Mouse (Mus musculus) hindbrain, embryonic 14.5 days (tissue): ENCODE measurements around the gene Ngef. TPM values are rescaled to one million over a fixed set of nuclear protein-coding genes. Genes with fewer than 3 reads are reported as not detected.
A peak's percentile ranks its signal among the peaks of the same experiment; 100 is the strongest.

Experiments
- ATAC-seq: fragments of 200-750 bp; cut with Nextera tagmentation; 2 replicates; pipeline ENCODE4 v1.8.0; 2017; ENCODE audit warnings: moderate number of reproducible peaks, mild to moderate bottlenecking, moderate TSS enrichment, moderate library complexity; ENCODE audit not compliant: low FRiP score
- DNase-seq: peaks from one replicate; pipeline ENCODE4 v3.0.0-alpha.2; 2015; ENCODE audit warnings: low spot score
- H3K27ac ChIP-seq: fragments of 300-500 bp; sonication (generic); 2 replicates; pipeline ENCODE4 v1.5.1; 2014; ENCODE audit warnings: mild to moderate bottlenecking, moderate library complexity
- H3K27me3 ChIP-seq: fragments of 300-500 bp; sonication (generic); 2 replicates; pipeline ENCODE4 v1.6.1; 2014; ENCODE audit warnings: mild to moderate bottlenecking, low read length, mixed read lengths; ENCODE audit not compliant: control insufficient read depth, insufficient read depth
- H3K36me3 ChIP-seq: fragments of 300-500 bp; sonication (generic); replicated peaks from 2 replicates; pipeline ENCODE4 v1.6.1; 2014; ENCODE audit not compliant: control insufficient read depth, insufficient read depth
- H3K4me1 ChIP-seq: fragments of 300-500 bp; sonication (generic); replicated peaks from 2 replicates; pipeline ENCODE4 v1.6.1; 2014; ENCODE audit warnings: antibody characterized with exemption, low read length, mixed read lengths; ENCODE audit not compliant: control insufficient read depth, insufficient read depth
- H3K4me2 ChIP-seq: fragments of 300-500 bp; sonication (generic); replicated peaks from 2 replicates; pipeline ENCODE4 v1.6.1; 2014; ENCODE audit warnings: mild to moderate bottlenecking, moderate library complexity
- H3K4me3 ChIP-seq: fragments of 300-500 bp; sonication (generic); replicated peaks from 2 replicates; pipeline ENCODE4 v1.5.1; 2014; ENCODE audit warnings: mild to moderate bottlenecking, low read length
- H3K9ac ChIP-seq: fragments of 300-500 bp; sonication (generic); 2 replicates; pipeline ENCODE4 v1.6.1; 2014
- H3K9me3 ChIP-seq: fragments of 300-500 bp; sonication (generic); 2 replicates; pipeline ENCODE4 v1.6.1; 2016; ENCODE audit warnings: low read length; ENCODE audit not compliant: control insufficient read depth
- WGBS: fragments of 180-500 bp; shearing (Covaris S2); extraction: QIAGEN DNeasy Blood & Tissue Kit; methylation state at CpG from one replicate; pipeline ENCODE4 v1.1.7; 2014; 5-methylcytosine and 5-hydroxymethylcytosine counted together
- polyA plus RNA-seq: library from polyadenylated mRNA; unstranded; fragments of >200 nt; fragmentation: Nextera tagmentation; extraction: Ambion mirVana; gene quantifications from 2 replicates; pipeline ENCODE4 v1.2.1, GENCODE M21; 2014

Gene Ngef
- polyA plus RNA-seq, 1 experiment from 2014 or later: 15.4 TPM

- H3K4me2 ChIP-seq: no peak overlapping the region
- H3K4me1 ChIP-seq: no peaks in the 10 kb centered on the region
- H3K27me3 ChIP-seq: no peaks in the 10 kb centered on the region
- 88% methylated on average over 3 of the region's 3 CpGs for WGBS
- ATAC-seq (no peak), DNase-seq (no peak)
- no peaks in the 10 kb centered on the region for H3K9me3 ChIP-seq
- no peak overlapping the region for H3K9ac ChIP-seq
- no peak overlapping the region for H3K4me3 ChIP-seq
- H3K27ac ChIP-seq: no peak overlapping the region
- H3K36me3 ChIP-seq: no peaks in the 10 kb centered on the region
Observed at GRCm38 (mm10) chr1:87534118-87534517, 39.6 kb downstream of the Ngef start.

- 77% methylated on average over 4 of the region's 4 CpGs for WGBS
- no peaks in the 10 kb centered on the region for H3K4me1 ChIP-seq
- no peak overlapping the region for H3K9ac ChIP-seq
- no peak overlapping the region for H3K4me2 ChIP-seq
- ATAC-seq: no peak
- H3K36me3 ChIP-seq: no peaks in the 10 kb centered on the region
- no peaks in the 10 kb centered on the region for H3K9me3 ChIP-seq
- no peak overlapping the region for H3K4me3 ChIP-seq
- H3K27ac ChIP-seq: no peak overlapping the region
- H3K27me3 ChIP-seq: no peaks in the 10 kb centered on the region
- no peak for DNase-seq
Observed at GRCm38 (mm10) chr1:87532346-87532745, 41.3 kb downstream of the Ngef start.

- WGBS: 79% methylated on average over 9 of the region's 9 CpGs
- Histone ChIP-seq H3K36me3 (no peaks in the 10 kb centered on the region), H3K9me3 (no peaks in the 10 kb centered on the region), H3K27ac (no peak overlapping the region), H3K4me3 (no peak overlapping the region), H3K4me2 (no peak overlapping the region), H3K9ac (no peak overlapping the region), H3K27me3 (no peaks in the 10 kb centered on the region), H3K4me1 (no peaks in the 10 kb centered on the region)
- ATAC-seq (no peak), DNase-seq (no peak)
Observed at GRCm38 (mm10) chr1:87527191-87527590, 46.5 kb downstream of the Ngef start.

- Histone ChIP-seq H3K9me3 (no peaks in the 10 kb centered on the region), H3K9ac (no peak overlapping the region), H3K27me3 (no peaks in the 10 kb centered on the region), H3K27ac (no peak overlapping the region), H3K4me1 (no peaks in the 10 kb centered on the region), H3K4me3 (no peak overlapping the region), H3K36me3 (no peaks in the 10 kb centered on the region), H3K4me2 (no peak overlapping the region)
- 93% methylated on average over 7 of the region's 7 CpGs for WGBS
- no peak for ATAC-seq
- DNase-seq: no peak
Observed at GRCm38 (mm10) chr1:87525041-87525440, 48.6 kb downstream of the Ngef start.

DNA sequence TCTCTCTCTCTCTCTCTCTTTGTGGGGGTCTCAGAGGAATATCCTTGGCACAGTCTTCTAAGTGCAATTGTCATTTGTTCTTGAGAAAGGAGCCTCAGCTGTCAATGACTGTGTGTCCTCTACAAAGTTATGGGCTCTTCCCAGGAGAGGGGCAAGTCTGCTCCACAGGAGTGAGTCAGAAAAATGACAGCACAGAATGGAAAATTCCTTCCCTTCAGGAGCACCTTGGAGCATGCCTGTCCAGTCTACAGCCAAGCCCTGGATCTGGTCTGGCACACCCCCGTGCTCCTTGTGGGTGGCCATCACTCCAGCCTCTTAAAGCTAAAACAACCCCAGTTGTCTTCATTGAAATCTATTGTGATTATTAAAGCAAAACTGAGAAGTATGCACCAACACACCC is 52.1 kb downstream of the Ngef start:
- Histone ChIP-seq H3K27me3 (no peaks in the 10 kb centered on the region), H3K4me3 (no peak overlapping the region), H3K4me1 (no peaks in the 10 kb centered on the region), H3K27ac (no peak overlapping the region), H3K9ac (no peak overlapping the region), H3K36me3 (no peaks in the 10 kb centered on the region), H3K4me2 (no peak overlapping the region), H3K9me3 (no peaks in the 10 kb centered on the region)
- DNase-seq (no peak), ATAC-seq (no peak)
- 71% methylated on average over 1 of the region's 1 CpGs for WGBS

DNA sequence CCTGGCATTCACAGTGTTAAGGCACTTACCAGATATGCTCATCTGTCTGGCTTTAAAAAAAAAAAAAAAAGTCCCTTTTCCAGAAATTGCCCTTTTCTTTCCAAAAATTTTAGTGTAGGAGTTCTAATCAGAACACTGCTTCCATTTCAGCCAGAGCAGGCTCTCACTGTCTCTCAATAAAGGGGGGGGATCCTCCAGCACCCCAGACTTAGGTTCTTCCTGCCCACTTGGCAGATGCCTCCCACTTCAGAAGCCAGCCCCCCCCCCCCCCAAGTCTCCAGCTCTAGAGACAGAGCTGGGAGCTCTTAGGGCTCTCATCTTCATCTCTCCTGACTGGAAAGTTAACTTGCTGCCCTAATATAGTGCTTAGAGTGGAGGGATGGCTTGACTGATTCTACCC is 53.2 kb downstream of the Ngef start:
- no peaks in the 10 kb centered on the region for H3K27me3 ChIP-seq
- H3K9ac ChIP-seq: no peak overlapping the region
- no peaks in the 10 kb centered on the region for H3K4me1 ChIP-seq
- DNase-seq (no peak), ATAC-seq (no peak)
- no peaks in the 10 kb centered on the region for H3K9me3 ChIP-seq
- no peaks in the 10 kb centered on the region for H3K36me3 ChIP-seq
- H3K4me2 ChIP-seq: peak overlapping the region; percentile 19; the same call in 1 of the 2 replicates
- H3K4me3 ChIP-seq: no peak overlapping the region
- H3K27ac ChIP-seq: no peak overlapping the region

- H3K4me3 ChIP-seq: peak overlapping the region; percentile 83
- no peak for ATAC-seq
- H3K4me2 ChIP-seq: peak overlapping the region; percentile 72
- H3K9me3 ChIP-seq: no peaks in the 10 kb centered on the region
- no peak overlapping the region for H3K27ac ChIP-seq
- H3K9ac ChIP-seq: no peak overlapping the region; the same call in 1 of the 2 replicates
- H3K36me3 ChIP-seq: no peaks in the 10 kb centered on the region
- peaks cover 26% of the 10 kb centered on the region for H3K27me3 ChIP-seq
- H3K4me1 ChIP-seq: no peaks in the 10 kb centered on the region; the same call in 1 of the 2 replicates
- 10% methylated on average over 5 of the region's 5 CpGs for WGBS
- no peak for DNase-seq
Observed at GRCm38 (mm10) chr1:87510845-87511244, 62.8 kb downstream of the Ngef start.

- Histone ChIP-seq H3K9me3 (no peaks in the 10 kb centered on the region), H3K9ac (peak overlapping the region; percentile 82), H3K4me1 (no peaks in the 10 kb centered on the region; the same call in 1 of the 2 replicates), H3K27me3 (peaks cover 26% of the 10 kb centered on the region), H3K36me3 (no peaks in the 10 kb centered on the region), H3K4me3 (peak overlapping the region; percentile 83), H3K27ac (no peak overlapping the region), H3K4me2 (peak overlapping the region; percentile 72)
- WGBS: under 1% methylated on average over 60 of the region's 61 CpGs
- peak; percentile 77 for DNase-seq
- ATAC-seq: peak; percentile 86
Observed at GRCm38 (mm10) chr1:87510166-87510691, 63.4 kb downstream of the Ngef start.

GRCm38 (mm10) chr1:87509561-87510165 is 64.0 kb downstream of the Ngef start, which contains the start of gene Neu2:
TSS of gene Neu2 (plus strand) at chr1:87509889.
- DNase-seq (no peak), ATAC-seq (peak; percentile 44)
- peaks cover 26% of the 10 kb centered on the region for H3K27me3 ChIP-seq
- H3K9me3 ChIP-seq: no peaks in the 10 kb centered on the region
- H3K4me3 ChIP-seq: peak within 1 kb of the TSS; percentile 83
- H3K9ac ChIP-seq: peak within 1 kb of the TSS; percentile 82
- H3K27ac ChIP-seq: no peak within 1 kb of the TSS
- 1% methylated on average over 56 of the region's 56 CpGs for WGBS
- H3K4me1 ChIP-seq: no peaks in the 10 kb centered on the region; the same call in 1 of the 2 replicates
- H3K4me2 ChIP-seq: peak within 1 kb of the TSS; percentile 72
- no peaks in the 10 kb centered on the region for H3K36me3 ChIP-seq
